Mouse (Mus musculus) right cerebral cortex, postnatal 36 days (tissue): ENCODE measurements around the gene Plekhh3.

Source experiments
- DNase-seq, 2 experiments: peaks; one replicate each; pipeline ENCODE4 v3.0.0; 2022; ENCODE audit warnings: low spot score in 2 of 2, mixed read lengths in 1 of 2

The Plekhh3 gene

DNA sequence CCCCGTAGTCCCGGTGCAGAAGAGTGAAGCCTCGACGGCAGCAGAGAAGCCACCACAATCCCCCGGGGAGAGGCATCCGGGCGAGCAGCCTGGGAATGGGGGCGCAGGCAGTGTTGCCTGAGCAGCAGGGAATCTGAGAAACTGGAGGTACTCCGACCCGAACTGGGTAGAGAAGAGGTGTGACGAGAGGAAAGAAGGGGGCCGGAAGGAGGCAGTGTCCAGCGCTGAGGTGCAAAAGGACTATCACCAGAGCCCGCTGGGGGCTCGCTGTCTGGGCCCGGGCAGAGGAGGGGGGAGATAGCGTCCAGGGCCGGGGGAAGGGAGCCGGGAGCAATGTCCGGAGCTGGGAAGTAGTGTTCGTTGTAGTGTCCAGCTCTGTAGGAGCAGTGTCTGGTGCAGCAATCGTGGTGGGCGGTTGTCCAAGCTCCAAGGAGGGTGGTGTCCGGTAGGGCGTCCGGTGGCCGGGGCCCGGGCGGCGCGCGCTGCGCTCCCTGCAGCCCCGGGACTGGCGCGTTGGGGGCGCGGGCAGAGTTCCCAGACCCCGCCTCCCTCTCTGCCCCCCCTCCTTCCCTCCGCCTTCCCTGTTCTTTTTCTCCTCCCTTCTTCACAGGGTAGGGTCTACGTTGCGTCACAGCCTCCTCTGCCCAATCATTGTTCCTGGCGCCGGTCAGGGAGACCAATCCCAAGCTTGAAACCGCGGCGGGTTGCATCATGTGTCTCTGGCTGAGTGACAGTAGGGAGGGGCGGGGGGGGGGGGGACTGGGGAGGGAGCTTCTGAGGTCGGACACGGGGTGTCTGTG lies at the start of gene Plekhh3:
Gene Plekhh3, minus strand, starts transcription at position 541 of the 800 bp plus-strand sequence.
- DNase-seq, result peak; percentile 95 to 98

DNA sequence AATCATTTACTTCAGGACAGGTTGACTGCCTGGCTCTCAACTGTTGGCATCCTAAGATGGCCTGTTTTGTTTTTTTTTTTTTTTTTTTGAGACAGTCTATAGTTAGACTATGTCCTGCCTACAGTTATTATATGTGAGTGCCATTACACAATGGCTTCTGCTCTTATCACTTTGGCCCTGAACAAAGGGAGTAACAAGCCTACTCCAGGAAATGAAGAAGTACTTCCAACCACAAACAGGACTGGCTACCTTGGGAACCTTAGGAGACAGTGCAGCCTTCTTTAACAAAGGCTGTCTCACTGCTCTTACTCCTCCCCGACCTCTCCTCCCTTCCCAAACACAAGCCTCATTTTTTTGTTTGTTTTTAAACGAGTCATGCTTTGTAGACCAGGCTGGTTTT lies 49.7 kb upstream of the Plekhh3 start:
- DNase-seq, result no peak

DNA sequence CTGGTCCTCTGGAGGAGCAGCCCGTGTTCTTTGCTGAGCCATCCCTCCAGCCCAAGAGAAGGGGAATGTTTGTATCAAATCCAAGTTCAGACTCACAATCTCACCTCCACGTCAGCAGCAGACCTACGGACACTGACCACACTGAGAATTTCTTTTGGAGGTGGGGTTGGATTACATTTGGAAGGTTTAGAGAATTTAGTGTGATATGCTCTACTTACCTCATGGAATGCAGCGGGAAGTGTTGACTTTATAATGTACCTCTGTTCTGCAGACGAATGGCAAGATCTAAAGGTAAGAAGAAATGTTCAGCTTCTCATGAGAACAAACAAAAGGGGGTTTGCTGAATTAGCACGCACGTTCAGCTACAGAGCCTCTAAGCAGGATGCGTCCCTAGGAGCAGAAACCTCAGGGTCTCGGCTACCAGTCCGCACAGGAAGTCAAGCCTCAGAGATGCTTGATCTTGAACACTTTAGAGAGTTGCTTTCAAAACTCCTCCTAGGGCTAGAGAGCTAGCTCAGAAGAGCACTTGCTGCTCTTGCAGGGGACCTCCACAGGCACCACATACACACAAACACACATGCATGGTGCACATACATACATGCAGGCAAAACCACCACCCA lies 47.4 kb upstream of the Plekhh3 start:
- DNase-seq, result no peak

DNA sequence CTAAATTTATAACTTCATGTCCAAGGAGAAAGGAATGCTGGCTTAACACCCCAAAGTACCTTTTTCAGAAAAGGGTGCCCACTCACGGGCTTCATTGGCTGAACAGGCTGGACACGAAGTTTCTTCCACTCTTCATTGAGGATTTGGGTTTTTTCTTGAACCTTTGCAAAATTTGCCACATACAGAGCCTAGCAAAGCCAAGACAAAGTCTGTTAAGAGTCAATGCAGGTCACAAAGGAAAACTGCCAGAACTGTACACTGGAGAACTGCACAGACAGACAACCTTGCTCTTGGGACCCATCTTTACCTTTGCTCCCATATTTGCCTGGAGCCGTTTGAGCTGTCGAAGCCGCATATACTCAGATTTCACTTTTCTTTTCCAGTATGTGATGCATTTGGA lies 45.8 kb upstream of the Plekhh3 start:
- no peak for DNase-seq

DNA sequence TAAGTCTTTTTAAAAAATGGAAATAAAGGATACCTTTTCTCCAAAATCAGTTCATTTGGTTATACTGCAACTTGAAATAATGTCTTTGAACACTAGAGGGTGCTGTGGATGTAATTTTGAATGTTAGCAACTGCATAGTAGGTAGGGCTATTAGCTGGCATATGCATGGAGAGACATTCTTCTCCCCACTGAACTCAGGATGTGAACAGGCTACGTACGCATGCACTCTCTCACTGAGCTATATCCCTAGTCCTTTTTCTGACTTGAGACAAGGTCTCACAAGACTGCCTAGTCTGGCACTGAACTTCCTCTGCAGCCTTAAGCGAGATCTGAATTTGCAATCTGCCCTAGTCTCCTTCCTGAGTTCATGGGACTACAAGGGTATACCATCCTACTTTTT lies 40.8 kb upstream of the Plekhh3 start:
- no peak for DNase-seq

GRCm38 (mm10) chr11:101200986-101201385 lies 29.8 kb upstream of the Plekhh3 start:
- DNase-seq, result no peak

GRCm38 (mm10) chr11:101199555-101199954 lies 28.4 kb upstream of the Plekhh3 start:
- no peak for DNase-seq

DNA sequence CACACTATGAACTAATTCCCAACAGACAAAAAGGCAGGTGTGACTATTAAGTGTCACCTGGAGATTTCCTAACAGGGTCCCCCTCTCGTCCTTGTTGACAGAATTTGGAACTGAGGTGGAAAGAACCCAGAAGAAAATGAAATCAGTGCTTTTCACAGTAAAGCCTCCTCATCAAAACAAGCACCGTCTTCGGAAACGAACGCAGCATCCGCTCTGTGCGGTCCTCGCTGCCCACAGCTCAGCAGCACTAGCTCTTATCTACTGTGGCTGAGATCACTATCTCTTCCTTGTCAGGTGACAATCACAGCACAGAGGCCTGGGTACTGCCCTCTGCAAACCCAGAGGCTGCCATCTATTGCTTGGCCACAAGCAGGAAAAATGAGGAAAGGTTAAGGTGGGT lies 25.0 kb upstream of the Plekhh3 start:
- DNase-seq, result no peak

GRCm38 (mm10) chr11:101195571-101195970 lies 24.4 kb upstream of the Plekhh3 start:
- DNase-seq, result no peak

GRCm38 (mm10) chr11:101195101-101195500 lies 23.9 kb upstream of the Plekhh3 start:
- no peak for DNase-seq

DNA sequence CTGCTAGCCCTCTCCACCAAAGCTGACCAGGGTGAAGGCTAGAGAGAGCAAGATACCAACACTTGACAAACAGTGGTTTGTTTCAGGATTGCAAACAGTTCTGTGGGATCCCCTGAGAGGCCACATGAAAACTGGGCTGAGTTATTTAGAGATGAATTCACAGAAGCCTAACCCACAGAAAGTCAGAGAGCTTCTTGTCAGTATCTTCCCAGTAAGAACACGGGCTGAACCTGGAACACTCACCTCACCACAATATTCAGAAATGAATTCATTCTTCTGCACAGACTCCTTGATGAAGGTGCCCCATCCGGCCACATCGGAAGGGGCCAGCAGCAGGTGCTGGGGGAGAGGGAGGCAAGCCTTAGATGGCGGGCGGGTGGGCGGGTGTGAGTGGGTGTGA lies 23.5 kb upstream of the Plekhh3 start:
- DNase-seq, result no peak

- DNase-seq, result no peak
Observed at GRCm38 (mm10) chr11:101194137-101194536, 23.0 kb upstream of the Plekhh3 start.

DNA sequence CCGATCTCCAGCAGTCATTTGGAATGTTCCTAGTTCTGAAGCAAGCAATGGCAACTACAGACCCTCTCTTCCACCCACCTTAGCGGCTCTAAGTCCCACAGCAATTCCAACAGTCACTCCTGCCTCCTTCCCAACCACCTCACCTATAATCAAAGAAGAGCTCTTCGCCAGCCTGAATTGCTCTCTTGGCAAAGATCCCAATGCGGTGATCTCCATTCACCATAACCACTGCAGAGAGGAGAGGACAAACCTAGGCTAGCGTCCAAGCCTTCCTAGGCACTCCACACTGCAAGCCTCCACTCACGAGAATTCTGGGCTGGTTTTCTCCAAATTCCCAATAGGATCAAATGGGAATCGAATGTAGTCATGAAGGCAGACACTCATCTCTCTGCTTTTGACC lies 21.9 kb upstream of the Plekhh3 start:
- no peak for DNase-seq

DNA sequence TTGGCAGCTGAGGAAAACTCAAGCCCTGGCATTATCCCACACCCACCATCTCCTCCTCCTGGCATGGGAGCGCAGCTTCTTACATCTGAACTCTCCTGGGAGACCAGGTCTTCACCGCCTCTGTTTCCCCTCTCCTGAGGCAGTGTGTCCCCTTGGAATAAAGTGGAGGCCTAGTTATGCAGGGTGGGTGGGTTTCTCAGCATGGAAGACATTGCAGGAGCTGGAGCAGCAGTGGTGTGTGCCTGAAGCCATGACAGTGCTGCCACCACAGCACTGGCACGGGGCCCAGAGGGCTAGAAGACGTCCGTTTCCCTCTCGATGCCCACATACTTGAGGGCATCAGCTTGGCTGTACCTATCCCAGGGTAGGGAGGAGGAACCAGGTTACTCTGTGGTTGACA lies 21.5 kb upstream of the Plekhh3 start:
- no peak for DNase-seq

- DNase-seq, result no peak
Observed at GRCm38 (mm10) chr11:101191919-101192470, 20.8 kb upstream of the Plekhh3 start.

- DNase-seq, result no peak
Observed at GRCm38 (mm10) chr11:101190913-101191907, 20.1 kb upstream of the Plekhh3 start.

DNA sequence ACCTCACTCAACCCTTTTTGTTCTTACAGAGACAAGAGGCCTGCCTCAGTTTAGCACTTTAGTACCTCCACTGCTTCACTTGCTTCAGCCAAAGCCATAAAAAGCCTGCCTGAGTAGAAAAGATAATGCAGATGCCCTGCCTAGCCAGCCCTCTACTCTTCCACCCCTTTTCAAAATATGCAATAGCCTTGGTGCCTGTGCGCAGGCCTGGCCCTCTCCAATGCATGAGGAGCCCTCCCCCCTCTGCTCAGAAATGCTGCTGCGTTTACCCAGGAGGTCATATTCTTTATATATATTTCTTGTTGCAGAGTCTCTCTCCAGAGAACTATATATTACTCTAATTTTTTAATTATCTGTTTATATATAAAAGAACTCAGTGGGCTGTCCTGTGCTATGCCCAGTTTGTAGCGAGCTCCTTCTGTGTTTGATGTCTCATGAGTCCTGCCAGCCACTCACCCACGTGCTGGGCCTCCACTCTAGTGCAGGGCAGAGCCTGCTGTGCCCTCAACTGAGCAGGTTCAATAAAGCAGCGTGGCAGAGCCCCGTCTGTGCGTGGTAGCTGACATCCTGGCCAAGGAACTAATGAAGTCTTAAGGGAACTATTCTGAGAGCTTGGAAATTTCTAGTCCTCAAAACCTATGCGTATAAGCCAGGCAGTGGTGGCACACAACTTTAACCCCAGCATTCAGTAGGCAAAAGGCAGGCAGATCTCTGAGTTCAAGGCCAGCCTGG lies 19.2 kb upstream of the Plekhh3 start:
- DNase-seq, result no peak

DNA sequence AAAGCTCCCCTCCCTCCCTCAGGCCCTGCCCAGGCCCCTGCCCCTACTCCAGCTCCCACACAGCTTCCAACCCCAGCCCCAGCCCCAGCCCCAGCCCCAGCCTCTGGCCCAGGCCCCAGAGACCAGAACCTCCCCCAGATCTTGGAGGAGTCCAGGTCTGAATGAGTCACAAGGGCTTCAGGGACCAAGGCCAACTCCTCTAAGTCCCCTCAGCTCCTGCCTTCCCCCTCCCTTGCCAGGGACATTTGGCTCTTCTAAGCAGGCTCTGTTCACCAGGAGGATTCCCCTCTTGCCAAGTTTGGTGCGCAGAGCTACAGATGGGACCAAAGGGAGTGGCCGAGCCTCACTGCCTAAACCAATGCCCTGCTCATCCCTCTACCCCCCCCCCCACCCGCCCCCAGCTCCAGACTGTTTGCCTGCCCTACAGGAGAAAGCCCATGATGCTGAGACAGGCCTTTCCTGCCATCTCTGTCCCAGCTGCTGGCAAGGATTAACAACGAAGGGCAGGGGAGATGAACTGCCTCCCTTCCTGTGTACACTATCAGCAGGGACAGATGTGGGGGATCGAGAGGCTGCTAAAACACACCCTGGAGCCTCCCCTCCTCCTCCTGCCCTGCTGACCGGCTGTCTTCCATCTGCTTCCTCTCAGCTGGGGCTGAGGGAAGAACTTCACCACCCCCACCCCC lies 18.5 kb upstream of the Plekhh3 start:
- no peak for DNase-seq

GRCm38 (mm10) chr11:101188166-101188805 lies 17.1 kb upstream of the Plekhh3 start:
- DNase-seq, result no peak

- no peak for DNase-seq
Observed at GRCm38 (mm10) chr11:101187541-101187940, 16.4 kb upstream of the Plekhh3 start.
